Mouse (Mus musculus) retina, postnatal 7 days (tissue): ENCODE results near the gene Adam21.
"Not testable (repeated sequence)": the region's sequence is repeated elsewhere in the genome, so short reads cannot be mapped to it uniquely, and the experiment has no call there.

Source experiments
- DNase-seq: peaks from one replicate; pipeline ENCODE4 v3.0.0-alpha.2; 2012; ENCODE audit warnings: low read depth, low spot score

Adam21 gene

GRCm38 (mm10) chr12:81568374-81568773, at the start of gene Adam21:
Gene Adam21 (minus strand): TSS chr12:81568474.
- DNase-seq = no peak

GRCm38 (mm10) chr12:81616980-81617379, 48.7 kb upstream of the Adam21 start:
- no peak for DNase-seq

GRCm38 (mm10) chr12:81615807-81616206, 47.5 kb upstream of the Adam21 start:
- no peak for DNase-seq

- no peak for DNase-seq
Measured at GRCm38 (mm10) chr12:81609445-81609844, 41.2 kb upstream of the Adam21 start.

- no peak for DNase-seq
Measured at GRCm38 (mm10) chr12:81604995-81605784, 36.9 kb upstream of the Adam21 start.

GRCm38 (mm10) chr12:81596547-81597262, 28.4 kb upstream of the Adam21 start:
- no peak for DNase-seq

- DNase-seq = peak; percentile 96
Measured at GRCm38 (mm10) chr12:81594902-81595671, 26.8 kb upstream of the Adam21 start, which contains the start of gene Med6. Gene Med6 (minus strand): TSS chr12:81595008.

GRCm38 (mm10) chr12:81567931-81568330, 343 bp downstream of the Adam21 start:
- no peak for DNase-seq

GRCm38 (mm10) chr12:81564173-81564572, 4.1 kb downstream of the Adam21 start:
- DNase-seq = no peak

- DNase-seq = no peak
Measured at GRCm38 (mm10) chr12:81549286-81549685, 19.0 kb downstream of the Adam21 start.

GRCm38 (mm10) chr12:81547163-81547562, 21.1 kb downstream of the Adam21 start:
- DNase-seq = no peak

GRCm38 (mm10) chr12:81533029-81533419, 35.2 kb downstream of the Adam21 start:
- no peak for DNase-seq

- DNase-seq = peak; percentile 61
Measured at GRCm38 (mm10) chr12:81532316-81533028, 35.8 kb downstream of the Adam21 start, which contains the start of the genes Gm20498 and Synj2bp. Gene Gm20498 (minus strand): TSS chr12:81532905. Gene Synj2bp (minus strand): TSS chr12:81532911.

GRCm38 (mm10) chr12:81530587-81530986, 37.7 kb downstream of the Adam21 start:
- not testable (repeated sequence) for DNase-seq
